Comparison of ENCODE assay signal across 8 mouse cellular contexts in genomic region chr7:80058405-80059063, GRCm38 (mm10). TPM values are rescaled to one million over a fixed set of nuclear protein-coding genes. Genes with fewer than 3 reads are reported as not detected.
DNase-seq lines count a peak whose midpoint lies in the region; ATAC-seq lines count a peak whose summit lies in the region.

No protein-coding gene starts in this region.

- H3K4me1 ChIP-seq in heart, embryonic 15.5 days (replicated peaks), result peaks cover 71% of the 10 kb centered on the region
- H3K4me1 ChIP-seq in brown adipose tissue, adult 24 weeks (ENCODE audit: control insufficient read depth, insufficient read depth, insufficient read length, low read length), result peaks cover 64% of the 10 kb centered on the region
- peaks cover 46% of the 10 kb centered on the region for H3K4me1 ChIP-seq in intestine, embryonic 15.5 days (replicated peaks)

- H3K79me2 ChIP-seq in macrophage (ENCODE audit: inconsistent target), result peaks cover 100% of the 10 kb centered on the region

- H3K4me2 ChIP-seq in heart, embryonic 15.5 days, result no peak overlapping the region
- 0 out of 2 replicates have a peak overlapping the region, but pooled peaks have one; percentile 33 for H3K4me2 ChIP-seq in intestine, embryonic 15.5 days (replicated peaks)

- intact Hi-C loops in heart, postnatal 25 days (cut with DNase I), result loop anchor here (2.0 kb wide), 1 partner anchor 30 kb away; no protein-coding TSS in a partner anchor

- no peak for ATAC-seq in heart, embryonic 15.5 days (replicated peaks; ENCODE audit: insufficient number of reproducible peaks, insufficient read depth, low FRiP score, low read depth)
- ATAC-seq in intestine, embryonic 15.5 days, result no peak

- H3K4me3 ChIP-seq in heart, embryonic 15.5 days, result no peak overlapping the region
- H3K4me3 ChIP-seq in brown adipose tissue, adult 24 weeks (ENCODE audit: insufficient read depth, low read depth, low read length), result no peak overlapping the region
- no peak overlapping the region for H3K4me3 ChIP-seq in intestine, embryonic 15.5 days (replicated peaks)
- H3K4me3 ChIP-seq in macrophage (ENCODE audit: inconsistent target), result no peak overlapping the region

- H3K27ac ChIP-seq in heart, embryonic 15.5 days, result peak overlapping the region; percentile 88
- H3K27ac ChIP-seq in brown adipose tissue, adult 24 weeks (replicated peaks; ENCODE audit: low read depth, low read length), result peak overlapping the region; percentile 89
- H3K27ac ChIP-seq in intestine, embryonic 15.5 days, result peak overlapping the region; percentile 89
- peak overlapping the region; percentile 86 for H3K27ac ChIP-seq in macrophage

- WGBS in heart, embryonic 15.5 days, result 69% methylated on average over 4 of the region's 4 CpGs
- WGBS in intestine, embryonic 15.5 days, result 69% methylated on average over 4 of the region's 4 CpGs
- whole genome bisulfite sequencing in macrophage (ENCODE audit: missing documents), result 48% methylated on average over 4 of the region's 4 CpGs

- no peak for DNase-seq in heart, postnatal 25 days (ENCODE audit: low spot score)
- no peak for DNase-seq in ovary, postnatal 36 days (ENCODE audit: low spot score)
- DNase-seq in layer of hippocampus, adult 18-20 months (ENCODE audit: low spot score in 2 of 2), result no peak
- no peak for DNase-seq in kidney, postnatal 4 days

- H3K9me3 ChIP-seq in heart, embryonic 15.5 days (replicated peaks), result no peaks in the 10 kb centered on the region
- no peaks in the 10 kb centered on the region for H3K9me3 ChIP-seq in intestine, embryonic 15.5 days

- no peaks in the 10 kb centered on the region for H3K36me3 ChIP-seq in heart, embryonic 15.5 days
- no peaks in the 10 kb centered on the region for H3K36me3 ChIP-seq in intestine, embryonic 15.5 days
- peaks cover 6% of the 10 kb centered on the region; the same call in 1 of the 2 replicates for H3K36me3 ChIP-seq in macrophage (ENCODE audit: inconsistent target)

- H3K9ac ChIP-seq in heart, embryonic 15.5 days, result 0 out of 2 replicates have a peak overlapping the region, but pooled peaks have one; percentile 14
- H3K9ac ChIP-seq in intestine, embryonic 15.5 days, result 0 out of 2 replicates have a peak overlapping the region, but pooled peaks have one; percentile 20

- H3K27me3 ChIP-seq in heart, embryonic 15.5 days, result no peaks in the 10 kb centered on the region
- H3K27me3 ChIP-seq in intestine, embryonic 15.5 days (replicated peaks), result no peaks in the 10 kb centered on the region

RNA-seq across cellular contexts. Expression of gene Zfp710, which starts 33.9 kb away (rescaled TPM):
- polyA plus RNA-seq in heart, embryonic 15.5 days (2015; fragmentation: Nextera tagmentation; extraction: Ambion mirVana), result 9.4 and 13.6 TPM in 2 replicates
- 10 to 100 TPM; 27.7 to 29.9 TPM for total RNA-seq in heart, postnatal 25 days (2021)
- polyA plus RNA-seq in brown adipose tissue, adult 24 weeks (2012; ENCODE audit: insufficient read depth, insufficient read length, missing spikeins), result 6.4 and 7.7 TPM in 2 replicates
- 13.5 and 13.6 TPM in 2 replicates for polyA plus RNA-seq in intestine, embryonic 15.5 days (2015; fragmentation: Nextera tagmentation; extraction: Ambion mirVana)
- total RNA-seq in macrophage (2018; cell fraction: chromatin; rRNA removed), result 100 to 1,000 TPM in 9 of 26 experiments, 10 to 100 TPM in 17; 10.9 to 127 (median 87.0) TPM
- 10 to 100 TPM; 18.9 to 85.9 (median 65.4) TPM for total RNA-seq in macrophage (2018; cell fraction: cytosol; rRNA removed)
- total RNA-seq in macrophage (2018; cell fraction: nucleus; rRNA removed), result 100 to 1,000 TPM in 9 of 26 experiments, 10 to 100 TPM in 17; 15.7 to 151 (median 83.9) TPM
- 33.7 to 69.0 TPM (median 50.1 TPM) in 3 replicates for polyA plus RNA-seq in macrophage (2018)
- 10 to 100 TPM; 25.6 to 26.0 TPM for total RNA-seq in layer of hippocampus, adult 18-20 months (2021)

RNA-seq across cellular contexts. Expression of gene Idh2, which starts 56.7 kb away (rescaled TPM):
- polyA plus RNA-seq in heart, embryonic 15.5 days (2015; fragmentation: Nextera tagmentation; extraction: Ambion mirVana), result 2,234 and 2,284 TPM in 2 replicates
- 1,000 to 10,000 TPM; 1,585 to 1,668 TPM for total RNA-seq in heart, postnatal 25 days (2021)
- 310 and 421 TPM in 2 replicates for polyA plus RNA-seq in brown adipose tissue, adult 24 weeks (2012; ENCODE audit: insufficient read depth, insufficient read length, missing spikeins)
- 520 and 568 TPM in 2 replicates for polyA plus RNA-seq in intestine, embryonic 15.5 days (2015; fragmentation: Nextera tagmentation; extraction: Ambion mirVana)
- total RNA-seq in macrophage (2018; cell fraction: chromatin; rRNA removed), result 100 to 1,000 TPM in 3 of 26 experiments, 10 to 100 TPM in 19, 1 to 10 TPM in 4; 5.1 to 131 (median 33.7) TPM
- total RNA-seq in macrophage (2018; cell fraction: cytosol; rRNA removed), result 10 to 100 TPM; 35.0 to 94.6 (median 64.7) TPM
- 100 to 1,000 TPM in 1 of 26 experiments, 10 to 100 TPM in 25; 17.1 to 112 (median 41.7) TPM for total RNA-seq in macrophage (2018; cell fraction: nucleus; rRNA removed)
- polyA plus RNA-seq in macrophage (2018), result 72.5 to 101 TPM (median 88.0 TPM) in 3 replicates
- total RNA-seq in layer of hippocampus, adult 18-20 months (2021), result 10 to 100 TPM; 65.3 to 66.5 TPM
